Mouse (Mus musculus) R1 (cell line): ENCODE measurements around the gene Rplp2.

Experiments
- DNase-seq: peaks from one replicate; pipeline ENCODE4 v3.0.0-alpha.2; 2018; ENCODE audit warnings: low read depth, low spot score

Gene Rplp2

DNA sequence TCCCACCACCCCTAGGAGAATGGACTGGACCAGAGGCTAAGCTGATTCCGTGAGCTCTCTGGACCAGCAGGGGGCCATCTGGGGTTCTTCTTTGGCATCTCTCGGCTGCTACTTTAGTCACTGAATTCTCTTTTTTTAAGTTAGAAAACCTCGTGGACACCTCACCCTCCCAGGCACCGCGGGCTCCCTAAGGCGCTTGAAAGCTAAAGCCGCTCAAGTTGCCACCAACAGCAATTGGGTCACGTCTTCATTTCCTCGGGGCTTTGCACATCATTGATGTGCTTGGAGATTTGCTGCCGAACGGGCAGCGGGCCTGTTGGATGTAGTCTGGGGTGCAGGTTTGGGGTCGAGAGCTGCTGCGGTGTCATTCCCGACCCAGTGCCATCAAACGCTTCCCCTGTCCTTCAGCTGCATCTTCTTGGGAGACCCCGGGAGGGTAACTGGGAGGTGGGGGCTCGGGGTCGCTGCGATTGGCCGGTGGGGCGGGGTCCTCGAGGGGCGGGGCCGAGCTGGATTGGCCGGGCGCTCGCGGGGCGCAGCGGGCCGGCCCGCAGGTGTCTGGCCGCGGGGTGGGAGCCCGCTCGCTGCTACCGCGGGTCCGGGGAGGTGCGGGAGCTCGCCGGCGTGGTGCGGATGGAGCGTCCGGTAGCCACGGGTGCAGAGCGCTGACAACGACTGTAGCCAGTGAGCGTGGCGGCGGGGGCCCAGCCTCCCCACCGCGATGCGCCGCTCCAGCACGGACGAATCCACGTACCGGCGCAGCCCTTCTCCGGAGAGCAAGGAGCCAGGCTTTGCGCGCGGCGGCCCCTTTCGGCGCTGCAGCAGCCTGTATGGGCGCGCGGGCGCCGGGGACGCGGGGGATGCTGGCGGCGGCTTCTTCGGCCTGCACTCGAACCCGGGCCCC lies 34.6 kb downstream of the Rplp2 start:
- DNase-seq, result peak; percentile 65

- DNase-seq, result peak; percentile 60
These were observed 35.4 kb downstream of the Rplp2 start for GRCm38 (mm10) chr7:141482531-141483024.

GRCm38 (mm10) chr7:141483114-141483653 lies 36.0 kb downstream of the Rplp2 start:
- no peak for DNase-seq

DNA sequence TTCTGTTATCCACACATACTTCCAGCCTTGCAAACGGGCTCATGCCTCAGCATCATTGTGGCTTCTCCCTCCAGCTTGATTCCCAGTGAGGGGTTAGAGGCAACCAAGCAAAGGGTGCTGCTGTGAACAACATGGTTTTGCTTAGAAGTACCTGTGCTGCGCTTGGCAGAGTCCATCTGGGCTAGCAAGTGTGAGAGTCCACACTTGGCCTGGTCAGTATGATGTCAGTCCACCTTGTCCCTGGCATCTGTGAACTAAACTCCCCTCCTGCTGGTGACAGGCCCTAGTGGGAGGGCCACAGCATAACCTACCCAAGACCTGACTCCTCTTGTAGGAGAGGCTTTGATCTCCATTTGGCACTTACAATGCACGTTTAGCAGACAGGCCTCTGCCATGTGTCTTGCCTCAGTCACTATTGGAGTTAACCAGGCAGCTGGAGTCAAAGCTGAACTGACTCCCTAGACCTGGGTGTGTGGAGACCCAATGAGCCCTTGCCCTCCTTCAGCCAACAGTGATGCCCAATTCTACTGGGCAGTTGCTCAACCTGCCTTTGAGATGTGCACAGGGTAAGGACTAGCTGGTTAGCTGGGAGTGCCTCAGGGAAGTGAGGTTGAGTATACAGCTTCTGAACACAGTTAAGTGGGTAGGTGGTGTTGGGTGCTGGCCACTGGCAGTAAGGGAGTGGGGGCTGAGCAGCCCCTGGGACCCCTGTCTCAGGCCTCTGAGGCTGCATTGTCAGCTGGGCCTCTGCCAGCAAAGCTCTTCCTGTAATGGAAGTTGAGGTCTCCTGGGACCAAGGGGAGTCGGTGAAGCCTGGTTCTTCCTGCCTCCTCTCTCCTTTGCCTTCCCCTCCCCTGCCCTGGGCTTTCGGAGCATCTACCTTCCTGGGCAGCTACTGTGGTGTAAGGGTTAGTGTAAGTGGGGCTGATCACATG lies 37.3 kb downstream of the Rplp2 start:
- DNase-seq, result no peak

DNA sequence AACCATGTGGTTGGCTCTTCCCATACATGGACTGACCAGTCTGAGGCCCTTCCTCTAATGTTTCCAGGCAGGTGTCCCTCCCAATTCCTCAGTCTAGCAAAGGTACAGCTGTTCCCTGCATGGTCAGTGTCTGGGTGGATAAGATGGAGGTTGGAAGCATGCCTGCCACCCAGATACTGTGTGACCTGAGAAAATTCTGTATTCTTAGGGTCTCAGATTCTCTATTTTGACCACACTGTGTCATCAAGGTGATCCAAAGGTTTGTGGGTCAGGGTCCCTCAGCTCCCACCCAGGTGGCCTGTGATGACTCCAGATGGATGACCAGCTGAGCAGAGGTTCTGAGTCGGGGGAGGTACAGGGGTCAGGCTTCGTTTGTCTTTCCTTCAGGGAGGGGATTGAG lies 38.0 kb downstream of the Rplp2 start:
- no peak for DNase-seq

DNA sequence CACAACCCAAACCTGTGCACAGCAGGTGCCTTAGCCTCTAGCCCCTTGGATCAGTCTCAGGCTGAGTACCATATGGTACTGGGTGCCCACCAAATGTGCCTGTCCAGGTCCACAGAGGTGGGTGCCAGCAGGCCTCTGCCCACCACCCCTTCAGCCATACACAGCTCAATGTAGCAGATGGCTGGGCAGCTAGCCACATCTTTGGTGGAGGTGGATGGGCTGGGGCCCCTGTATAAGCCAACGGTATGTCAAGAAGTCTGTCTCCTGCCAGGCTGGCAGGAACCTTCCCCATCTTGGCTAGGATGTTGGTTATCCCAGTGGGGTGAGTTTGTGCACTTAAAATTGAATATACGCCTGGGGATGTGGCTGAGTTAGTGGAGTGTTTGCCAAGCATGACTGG lies 38.4 kb downstream of the Rplp2 start:
- DNase-seq, result no peak

DNA sequence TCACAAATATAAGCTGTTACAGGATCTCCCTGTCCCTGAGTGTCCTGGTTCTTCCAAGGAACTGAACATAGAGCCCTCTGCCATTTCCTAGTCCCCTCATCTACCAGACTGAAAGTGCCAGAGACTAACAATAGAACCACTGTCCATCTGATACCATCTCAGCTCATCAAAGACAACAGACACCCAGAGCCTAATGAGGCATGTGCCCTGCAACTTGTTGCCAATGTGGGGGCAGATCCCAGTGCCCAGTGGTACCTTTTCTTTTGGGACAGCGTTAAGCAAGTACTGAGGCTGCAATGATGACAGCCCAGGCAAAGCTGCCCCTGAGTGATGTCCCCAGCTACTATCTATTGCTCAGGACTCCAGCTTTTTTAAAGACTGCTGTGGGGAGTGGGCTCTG lies 39.1 kb downstream of the Rplp2 start:
- DNase-seq, result no peak

DNA sequence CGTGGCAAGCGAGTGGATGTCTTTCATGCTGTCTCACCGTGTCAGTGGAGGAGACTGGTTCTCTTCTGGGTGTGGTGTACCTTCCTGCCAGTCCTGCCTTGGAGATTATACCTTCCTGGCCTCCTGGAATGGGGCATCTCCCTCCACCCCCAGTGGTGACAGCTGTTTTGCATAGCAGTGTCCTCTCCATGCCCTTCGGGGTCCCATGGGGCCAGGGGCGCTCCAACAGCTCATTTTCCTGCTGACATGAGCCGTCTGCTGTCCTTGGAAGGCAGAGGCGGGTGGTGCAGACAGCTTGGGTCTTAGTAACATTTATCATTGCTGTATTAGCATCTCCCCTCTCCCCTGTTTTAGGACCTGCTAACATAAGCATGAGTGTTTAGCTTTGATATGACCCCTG lies 40.0 kb downstream of the Rplp2 start:
- DNase-seq, result no peak

DNA sequence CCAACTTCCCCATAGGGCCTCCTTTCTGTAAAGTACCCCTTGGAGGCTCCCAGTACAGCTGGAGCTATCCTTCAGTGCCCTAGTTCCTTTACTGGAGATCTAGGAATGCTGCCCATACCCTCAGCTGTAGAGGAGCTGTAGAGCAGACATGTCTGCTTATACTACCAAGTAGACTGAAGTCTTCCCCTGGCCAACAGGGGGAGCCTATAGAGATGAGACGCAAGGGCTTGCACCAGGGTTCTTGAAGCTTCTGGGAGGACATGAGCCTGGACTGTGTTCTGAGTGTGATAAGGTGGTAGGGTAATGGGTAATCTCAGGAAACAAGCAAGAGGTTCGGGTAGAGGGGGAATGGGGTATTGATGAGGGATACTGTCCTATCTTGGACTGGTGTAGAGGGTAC lies 44.0 kb downstream of the Rplp2 start:
- peak; percentile 60 for DNase-seq

DNA sequence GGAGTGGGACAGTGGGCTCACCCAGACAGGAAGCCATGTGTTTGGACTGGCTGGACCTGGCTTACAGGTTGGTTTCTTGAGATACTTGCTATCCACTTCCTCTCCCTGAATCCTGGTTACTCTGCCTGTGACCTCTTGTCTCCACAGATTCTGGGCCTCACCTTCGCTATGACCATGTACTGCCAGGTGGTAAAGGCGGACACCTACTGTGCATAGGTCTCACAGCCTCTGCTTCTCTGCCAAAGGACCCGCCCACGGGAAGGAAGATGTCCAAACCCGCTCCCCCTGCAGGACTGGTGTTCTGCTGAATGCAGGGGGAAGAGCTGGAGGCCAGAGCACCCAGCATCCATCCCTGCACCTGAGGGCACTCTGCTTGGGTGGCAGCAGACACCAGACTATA lies 45.6 kb downstream of the Rplp2 start:
- DNase-seq, result no peak

DNA sequence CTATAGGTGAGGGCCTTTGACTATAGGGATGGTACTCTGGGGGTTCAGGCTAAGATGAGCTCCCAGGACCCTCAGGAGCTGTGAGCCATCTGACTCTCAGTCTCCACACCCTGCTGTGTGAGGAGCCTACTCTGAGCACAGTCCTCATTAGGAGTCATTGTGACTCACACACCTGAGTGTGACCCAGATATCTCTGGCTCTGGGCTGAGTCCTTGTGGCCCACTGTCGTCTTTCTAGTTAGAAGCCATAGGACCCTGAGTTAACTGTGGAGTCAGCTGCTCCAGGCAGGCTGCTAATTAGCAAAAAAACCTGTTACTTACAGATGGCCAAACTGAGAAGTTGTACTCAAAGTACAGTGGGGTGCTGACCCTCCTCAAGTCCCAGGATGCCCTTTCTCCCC lies 46.6 kb downstream of the Rplp2 start:
- DNase-seq, result no peak

- no peak for DNase-seq
These were observed 48.2 kb downstream of the Rplp2 start for GRCm38 (mm10) chr7:141495379-141495778.

DNA sequence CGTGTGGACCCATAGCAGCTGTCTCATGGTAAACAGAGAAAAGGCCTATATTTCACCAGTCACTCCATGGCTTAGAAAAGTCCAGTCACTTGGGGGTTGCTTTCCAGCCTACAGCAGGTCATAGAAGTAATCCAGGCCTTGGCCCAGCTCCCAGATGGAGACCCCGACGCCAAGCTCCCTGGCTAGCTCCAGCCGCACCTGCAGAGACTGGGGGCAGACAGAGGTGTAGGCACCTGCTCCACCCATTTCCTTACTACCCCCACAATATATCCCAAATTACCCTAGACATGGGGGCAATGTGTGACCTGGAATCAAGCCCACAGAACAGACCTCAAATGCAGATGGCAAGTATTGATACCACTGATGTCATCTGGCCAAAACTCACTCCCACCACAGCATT lies 48.8 kb downstream of the Rplp2 start:
- no peak for DNase-seq

DNA sequence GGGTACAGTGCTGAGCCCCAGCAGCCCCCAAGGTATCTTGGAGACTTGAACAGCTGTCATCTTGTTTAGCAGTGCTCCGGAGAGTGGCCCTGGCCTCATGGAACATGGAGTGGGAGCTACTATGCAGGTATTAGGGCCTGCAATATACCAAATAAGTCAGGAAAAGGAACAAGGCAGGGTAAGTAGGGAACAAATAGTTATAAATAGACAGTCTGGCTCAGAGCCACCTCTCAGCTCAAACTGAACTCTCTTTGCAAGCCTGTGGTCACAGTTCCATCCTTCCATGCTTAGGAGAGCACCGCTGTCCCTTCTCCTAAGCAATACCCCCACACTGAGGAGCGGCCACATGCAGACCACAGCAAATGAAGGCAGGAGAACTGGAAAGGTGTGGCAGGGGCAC lies 50.4 kb downstream of the Rplp2 start:
- no peak for DNase-seq
